Mouse (Mus musculus) lung, embryonic 14.5 days (tissue): ENCODE measurements at regions not wholly inside any gene's neighbourhood (a gene's known extent, or its start where the extent isn't known, plus 50 kb on each side); places are given as distances from the start of the nearest gene placed in this dataset.

ENCODE experiments used
- ATAC-seq: fragments of 200-750 bp; cut with Nextera tagmentation; 2 replicates; pipeline ENCODE4 v1.8.0; 2017; ENCODE audit warnings: mild to moderate bottlenecking, moderate TSS enrichment, moderate library complexity; ENCODE audit not compliant: insufficient read depth
- DNase-seq: peaks from one replicate; pipeline ENCODE4 v3.0.0-alpha.2; 2015
- H3K27ac ChIP-seq: fragments of 300-500 bp; sonication (generic); 2 replicates; pipeline ENCODE4 v1.5.1; 2014; ENCODE audit warnings: low read depth, mild to moderate bottlenecking, moderate library complexity
- H3K27me3 ChIP-seq: fragments of 300-500 bp; sonication (generic); 2 replicates; pipeline ENCODE4 v1.6.1; 2014; ENCODE audit warnings: low read length, control low read depth; ENCODE audit not compliant: insufficient read depth
- H3K36me3 ChIP-seq: fragments of 300-500 bp; sonication (generic); 2 replicates; pipeline ENCODE4 v1.6.1; 2014; ENCODE audit warnings: control low read depth; ENCODE audit not compliant: insufficient read depth
- H3K4me1 ChIP-seq: fragments of 300-500 bp; sonication (generic); 2 replicates; pipeline ENCODE4 v1.6.1; 2014; ENCODE audit warnings: antibody characterized with exemption, control low read depth; ENCODE audit not compliant: insufficient read depth
- H3K4me2 ChIP-seq: fragments of 300-500 bp; sonication (generic); 2 replicates; pipeline ENCODE4 v1.6.1; 2014; ENCODE audit warnings: mild to moderate bottlenecking
- H3K4me3 ChIP-seq: fragments of 300-500 bp; sonication (generic); 2 replicates; pipeline ENCODE4 v1.5.1; 2014; ENCODE audit warnings: low read depth, low read length
- H3K9ac ChIP-seq: fragments of 300-500 bp; sonication (generic); 2 replicates; pipeline ENCODE4 v1.6.1; 2014
- H3K9me3 ChIP-seq: fragments of 300-500 bp; sonication (generic); 2 replicates; pipeline ENCODE4 v1.6.1; 2016; ENCODE audit warnings: low read depth, low read length, control low read depth
- CTCF ChIP-seq: IDR thresholded peaks from 2 replicates; pipeline ENCODE4 v1.5.1; 2016; ENCODE audit warnings: antibody characterized with exemption, low read depth
- WGBS: fragments of 180-500 bp; shearing (Covaris S2); extraction: QIAGEN DNeasy Blood & Tissue Kit; methylation state at CpG from one replicate; pipeline ENCODE4 v1.1.7; 2014; 5-methylcytosine and 5-hydroxymethylcytosine counted together

DNA sequence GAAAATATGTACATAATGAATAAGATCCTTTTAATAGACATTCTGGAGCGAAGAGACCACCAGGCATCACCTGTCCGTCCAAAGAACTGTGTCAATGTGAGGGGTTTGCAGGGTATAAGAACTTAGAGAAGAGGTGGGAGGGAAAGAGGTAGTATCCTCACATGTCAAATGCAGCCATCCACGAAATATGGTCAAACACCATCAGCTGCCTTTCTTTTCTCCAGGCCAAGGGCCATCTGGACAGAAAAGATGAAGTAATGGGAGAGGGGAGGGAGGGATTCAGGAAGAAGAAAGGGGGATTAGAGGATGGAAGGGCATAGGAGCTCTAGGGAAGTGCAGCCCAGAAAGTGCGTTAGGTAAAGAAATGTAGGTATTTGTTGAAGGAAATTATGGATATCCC, 141.0 kb upstream of the Dock10 start:
- no peak for ATAC-seq
- Histone ChIP-seq H3K4me2 (no peak overlapping the region), H3K9ac (no peak overlapping the region), H3K4me3 (no peak overlapping the region), H3K27ac (no peak overlapping the region), H3K9me3 (no peaks in the 10 kb centered on the region), H3K27me3 (no peaks in the 10 kb centered on the region), H3K36me3 (no peaks in the 10 kb centered on the region), H3K4me1 (no peaks in the 10 kb centered on the region)
- no peak for TF ChIP-seq CTCF
- 67% methylated on average over 4 of the region's 4 CpGs for WGBS
- DNase-seq: no peak

DNA sequence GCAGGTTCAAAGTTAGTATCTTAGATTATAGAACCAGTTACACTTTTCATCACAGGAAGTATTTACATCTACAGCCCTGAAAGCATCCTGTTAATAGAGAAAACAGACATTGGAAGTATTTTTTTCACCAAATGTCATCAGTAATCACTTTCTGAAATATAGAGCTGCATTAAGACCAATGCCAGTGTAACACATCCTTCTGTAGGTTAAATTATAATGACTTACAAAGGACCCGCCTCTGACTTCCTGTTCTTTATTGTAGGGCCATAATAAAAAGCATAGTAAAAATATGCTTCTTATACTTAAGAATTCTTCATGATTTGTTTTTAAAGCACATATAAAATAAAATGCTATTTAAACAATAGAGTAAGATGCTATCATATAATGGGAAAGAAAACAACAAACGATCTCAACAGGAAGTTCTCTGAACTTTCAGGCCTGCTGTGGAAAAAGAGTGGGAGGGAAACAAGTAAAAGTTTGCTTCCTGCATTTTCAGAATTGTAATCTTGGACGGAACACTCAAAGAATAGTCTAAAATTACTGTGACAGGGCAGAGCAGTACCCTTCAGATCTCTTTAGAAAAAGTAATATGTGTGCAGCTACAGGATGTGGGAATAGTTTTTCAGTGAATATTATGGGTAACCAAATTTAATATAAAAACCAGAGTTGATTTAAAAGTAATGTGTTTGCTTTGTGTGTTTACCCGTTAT, 116.0 kb upstream of the Dock10 start:
- no peak overlapping the region for H3K27ac ChIP-seq
- DNase-seq (no peak), ATAC-seq (no peak)
- TF ChIP-seq CTCF: no peak
- no peak overlapping the region for H3K9ac ChIP-seq
- no peaks in the 10 kb centered on the region for H3K36me3 ChIP-seq
- no peaks in the 10 kb centered on the region for H3K9me3 ChIP-seq
- no peak overlapping the region for H3K4me2 ChIP-seq
- no peaks in the 10 kb centered on the region for H3K27me3 ChIP-seq
- no peak overlapping the region for H3K4me3 ChIP-seq
- no peaks in the 10 kb centered on the region for H3K4me1 ChIP-seq
- 70% methylated on average over 4 of the region's 4 CpGs for WGBS

DNA sequence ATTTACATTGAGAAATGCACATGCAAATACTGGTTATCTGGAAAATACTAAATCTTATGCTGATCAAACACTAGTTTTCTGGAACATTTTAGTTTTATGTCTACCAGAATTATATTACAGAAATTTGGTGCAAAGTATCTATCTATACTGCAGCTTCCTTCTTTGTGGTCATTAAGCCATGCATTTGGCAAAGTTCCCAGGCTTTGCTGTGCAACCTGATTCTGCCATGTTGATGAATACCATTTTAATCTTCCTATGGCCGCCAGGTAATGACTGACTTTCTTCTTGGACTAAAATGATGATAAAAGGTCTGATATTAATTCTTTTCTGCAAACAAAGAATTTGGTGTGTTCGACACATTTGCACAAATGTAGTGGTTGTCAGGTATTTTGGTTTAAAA, 115.3 kb upstream of the Dock10 start:
- no peak for ATAC-seq
- H3K4me1 ChIP-seq: no peaks in the 10 kb centered on the region
- no peak overlapping the region for H3K27ac ChIP-seq
- H3K36me3 ChIP-seq: no peaks in the 10 kb centered on the region
- no peaks in the 10 kb centered on the region for H3K27me3 ChIP-seq
- TF ChIP-seq CTCF: no peak
- DNase-seq: peak; percentile 14
- H3K4me3 ChIP-seq: no peak overlapping the region
- no peak overlapping the region for H3K9ac ChIP-seq
- WGBS: 52% methylated on average over 2 of the region's 2 CpGs
- no peak overlapping the region for H3K4me2 ChIP-seq
- no peaks in the 10 kb centered on the region for H3K9me3 ChIP-seq

DNA sequence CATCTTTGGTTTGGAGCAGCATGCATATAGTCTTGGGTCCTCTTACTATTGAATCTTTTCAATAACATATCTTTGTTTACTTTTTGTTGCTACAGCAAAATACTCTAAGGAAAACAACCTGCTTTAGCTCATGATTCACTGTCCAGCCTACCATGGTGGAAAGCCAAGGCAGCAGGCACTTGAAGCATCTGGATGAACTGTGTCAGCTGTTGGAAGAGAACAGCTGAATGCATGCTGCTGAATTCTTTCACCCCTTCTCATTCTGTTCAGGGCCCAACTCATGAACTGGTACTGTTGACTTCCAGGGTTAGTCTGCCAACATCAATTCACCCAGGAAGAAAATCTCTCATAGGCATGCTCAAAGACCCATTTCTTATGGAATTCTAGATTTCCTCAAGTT, 110.5 kb upstream of the Dock10 start:
- ATAC-seq: no peak
- Histone ChIP-seq H3K4me2 (no peak overlapping the region), H3K4me1 (no peaks in the 10 kb centered on the region), H3K36me3 (no peaks in the 10 kb centered on the region), H3K9ac (no peak overlapping the region), H3K4me3 (no peak overlapping the region), H3K27ac (no peak overlapping the region), H3K27me3 (no peaks in the 10 kb centered on the region), H3K9me3 (no peaks in the 10 kb centered on the region)
- no peak for TF ChIP-seq CTCF
- DNase-seq: no peak

DNA sequence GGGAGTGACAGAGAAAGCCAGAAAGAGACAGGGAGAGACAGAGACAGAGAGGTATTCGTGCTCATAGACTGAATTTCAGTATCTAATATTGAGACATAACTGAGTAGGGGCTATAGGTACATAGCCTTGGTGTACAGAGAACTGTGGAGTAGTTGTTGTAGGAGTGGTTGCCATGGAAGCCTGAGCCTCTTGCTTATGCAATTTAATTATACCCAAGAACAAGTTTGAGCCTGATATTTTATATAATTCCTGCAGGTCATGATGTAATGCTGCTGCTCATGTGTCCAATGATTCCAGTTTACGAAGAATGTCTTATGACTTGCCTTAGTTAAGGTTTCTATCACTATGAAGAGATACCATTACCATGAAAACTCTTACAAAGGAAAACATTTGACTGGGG, 98.7 kb upstream of the Dock10 start:
- DNase-seq (no peak), ATAC-seq (no peak)
- no peak overlapping the region for H3K9ac ChIP-seq
- TF ChIP-seq CTCF: no peak
- no peaks in the 10 kb centered on the region for H3K9me3 ChIP-seq
- WGBS: 74% methylated on average over 2 of the region's 2 CpGs
- no peaks in the 10 kb centered on the region for H3K27me3 ChIP-seq
- no peak overlapping the region for H3K27ac ChIP-seq
- H3K4me2 ChIP-seq: no peak overlapping the region
- no peak overlapping the region for H3K4me3 ChIP-seq
- peaks cover 4% of the 10 kb centered on the region for H3K4me1 ChIP-seq
- H3K36me3 ChIP-seq: no peaks in the 10 kb centered on the region

DNA sequence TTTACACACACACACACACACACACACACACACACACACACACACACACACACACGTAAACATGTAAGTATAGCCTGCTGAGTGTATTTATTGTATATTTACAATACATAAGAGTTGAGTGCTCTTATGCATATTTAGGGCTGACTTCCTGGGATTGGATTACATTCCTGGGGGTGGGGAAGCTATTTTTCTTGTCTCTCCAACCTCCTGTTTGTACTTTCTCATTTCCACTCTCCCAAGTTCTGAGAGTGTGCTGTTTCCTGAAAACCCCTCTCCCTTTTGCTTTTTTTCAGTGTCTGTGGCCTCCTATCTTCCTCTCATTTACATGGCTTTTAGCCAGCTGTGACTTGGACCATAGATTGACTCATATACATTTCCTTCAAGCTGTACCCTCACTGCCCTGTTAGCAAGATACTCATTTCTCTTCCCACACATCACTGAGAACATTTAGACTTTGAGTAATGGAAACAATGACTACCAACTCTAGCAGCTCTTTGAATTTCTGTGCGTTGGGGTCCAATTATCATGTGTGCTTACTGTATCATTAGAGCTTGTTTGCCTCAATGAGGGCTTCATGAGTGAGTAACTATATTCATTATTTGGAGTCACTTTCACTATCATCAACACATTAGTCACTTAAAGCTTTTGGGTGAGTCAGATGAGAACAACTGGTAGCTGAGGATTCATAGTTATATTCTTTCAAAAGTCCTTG, 96.8 kb upstream of the Dock10 start:
- no peaks in the 10 kb centered on the region for H3K27me3 ChIP-seq
- peak; percentile 58 for ATAC-seq
- 33% methylated on average over 2 of the region's 2 CpGs for WGBS
- no peak overlapping the region for H3K9ac ChIP-seq
- no peak for TF ChIP-seq CTCF
- H3K9me3 ChIP-seq: no peaks in the 10 kb centered on the region
- H3K4me1 ChIP-seq: peaks cover 4% of the 10 kb centered on the region
- DNase-seq: peak; percentile 57
- H3K36me3 ChIP-seq: no peaks in the 10 kb centered on the region
- H3K4me2 ChIP-seq: no peak overlapping the region
- H3K4me3 ChIP-seq: no peak overlapping the region
- H3K27ac ChIP-seq: no peak overlapping the region

DNA sequence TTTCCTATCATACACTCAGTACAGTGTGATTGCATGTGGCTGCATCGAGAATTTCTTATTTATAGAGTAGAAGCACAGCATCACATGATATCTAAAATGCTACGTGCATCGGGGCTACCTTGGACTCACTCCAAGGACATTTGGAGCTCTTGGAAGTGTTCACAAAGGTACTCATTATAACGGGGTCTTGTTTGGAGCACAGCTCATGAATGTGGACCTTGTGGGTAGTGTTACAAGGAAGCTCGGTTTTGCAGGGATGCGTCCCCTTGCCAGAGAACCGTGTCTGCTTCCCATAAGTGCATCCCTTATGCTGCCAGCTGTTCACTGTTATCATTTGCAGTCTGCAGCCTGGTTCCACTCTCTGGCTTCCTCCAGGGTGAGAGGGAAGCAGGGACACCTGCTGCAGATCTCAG, 96.0 kb upstream of the Dock10 start:
- ATAC-seq: peak; percentile 93
- WGBS: 22% methylated on average over 7 of the region's 7 CpGs

More for the DNA sequence above, 96.0 kb upstream of the Dock10 start:
- DNase-seq: peak; percentile 72
- no peak overlapping the region for H3K27ac ChIP-seq
- no peak overlapping the region for H3K9ac ChIP-seq
- no peaks in the 10 kb centered on the region for H3K36me3 ChIP-seq
- H3K4me2 ChIP-seq: 0 out of 2 replicates have a peak overlapping the region, but pooled peaks have one; percentile 2
- no peak overlapping the region for H3K4me3 ChIP-seq
- no peaks in the 10 kb centered on the region for H3K27me3 ChIP-seq
- no peaks in the 10 kb centered on the region for H3K9me3 ChIP-seq
- TF ChIP-seq CTCF: no peak
- H3K4me1 ChIP-seq: peaks cover 4% of the 10 kb centered on the region
